Mouse (Mus musculus): Measurements from ENCODE around the gene Hip1. TPM values are rescaled to one million over a fixed set of nuclear protein-coding genes. Genes with fewer than 3 reads are reported as not detected.
"Not testable (repeated sequence)": the region's sequence is repeated elsewhere in the genome, so short reads cannot be mapped to it uniquely, and the experiment has no call there.

Gene Hip1
- polyA plus RNA-seq, 1 experiment from 2014 or later: 33.5 TPM

DNA sequence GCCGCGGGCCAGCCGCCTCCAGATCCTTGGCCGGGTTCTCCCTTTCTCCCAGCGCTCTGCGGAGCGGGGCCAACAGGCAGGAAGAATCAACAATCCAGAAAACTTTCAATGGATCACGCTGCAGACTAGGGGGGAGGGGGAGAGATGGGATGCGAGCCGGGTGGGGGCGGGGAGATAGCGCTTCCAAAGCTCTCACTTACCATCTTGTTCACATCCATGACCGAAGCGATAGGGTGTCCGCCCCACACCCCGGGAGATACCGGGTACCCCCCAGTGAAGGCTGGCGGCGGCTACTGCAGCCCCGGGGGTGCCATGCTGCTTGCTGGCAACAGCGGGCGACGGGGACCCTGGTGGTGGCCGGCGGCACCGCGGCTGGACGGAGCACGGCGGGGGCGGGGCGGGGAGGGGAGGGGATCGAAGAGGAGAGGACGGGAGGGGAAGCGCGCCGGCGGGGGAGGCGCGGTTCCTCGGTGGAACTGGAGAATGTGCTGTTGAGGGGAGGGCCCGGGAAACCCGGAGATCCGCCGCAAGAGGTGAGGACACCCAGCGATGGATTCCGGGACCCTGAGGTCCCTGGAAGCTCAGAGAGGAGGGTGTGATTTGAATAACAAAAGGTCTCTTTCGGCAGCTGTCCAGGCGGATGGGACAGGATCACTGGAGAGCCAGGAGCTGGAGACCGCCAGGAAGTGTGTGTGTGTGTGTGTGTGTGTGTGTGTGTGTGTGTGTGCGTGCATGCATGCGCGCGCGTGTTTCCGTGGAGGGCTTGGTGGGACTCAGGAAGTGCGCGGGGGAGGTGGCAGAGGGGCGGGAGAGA lies 55.8 kb downstream of the Hip1 start:
- Histone ChIP-seq H3K36me3 (no peaks in the 10 kb centered on the region), H3K4me3 (peak overlapping the region; percentile 64), H3K9me3 (no peaks in the 10 kb centered on the region), H3K27ac (peak overlapping the region; percentile 88), H3K9ac (peak overlapping the region; percentile 31), H3K27me3 (no peaks in the 10 kb centered on the region), H3K4me2 (peak overlapping the region; percentile 75), H3K4me1 (peaks cover 23% of the 10 kb centered on the region)
- under 1% methylated on average over 51 of the region's 59 CpGs for WGBS
- peak; percentile 78 for ATAC-seq (ENCODE audit: insufficient number of reproducible peaks, low FRiP score, low TSS enrichment, low read depth)

GRCm38 (mm10) chr5:135488222-135488880 lies 56.6 kb downstream of the Hip1 start:
- no peaks in the 10 kb centered on the region for H3K36me3 ChIP-seq
- peak overlapping the region; percentile 64 for H3K4me3 ChIP-seq
- peak overlapping the region; percentile 88 for H3K27ac ChIP-seq
- no peak for ATAC-seq (ENCODE audit: insufficient number of reproducible peaks, low FRiP score, low TSS enrichment, low read depth)
- H3K9ac ChIP-seq: peak overlapping the region; percentile 31
- peak overlapping the region; percentile 75 for H3K4me2 ChIP-seq
- under 1% methylated on average over 19 of the region's 19 CpGs for WGBS
- H3K27me3 ChIP-seq: no peaks in the 10 kb centered on the region
- H3K4me1 ChIP-seq: peaks cover 23% of the 10 kb centered on the region
- H3K9me3 ChIP-seq: no peaks in the 10 kb centered on the region

DNA sequence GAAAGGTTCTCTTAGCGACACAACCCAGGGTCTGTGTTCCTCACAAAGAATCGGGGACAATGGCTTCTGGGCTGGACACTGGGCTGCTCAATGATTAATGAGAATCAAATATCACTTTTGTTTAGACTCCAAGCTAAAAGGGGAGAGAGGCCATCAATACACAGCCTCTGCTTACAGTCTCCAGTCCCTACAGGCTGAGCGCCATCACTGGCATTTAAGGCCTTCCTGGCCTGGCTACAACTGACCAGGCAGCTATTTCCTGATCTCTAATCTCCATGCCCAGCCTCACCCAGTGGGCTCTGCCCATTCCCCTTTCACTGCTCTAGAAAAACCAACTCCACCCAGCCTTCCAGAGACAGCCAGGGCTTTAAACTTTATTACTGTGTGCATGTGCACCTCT lies 59.6 kb downstream of the Hip1 start:
- Histone ChIP-seq H3K27me3 (no peaks in the 10 kb centered on the region), H3K27ac (no peak overlapping the region), H3K36me3 (peaks cover 10% of the 10 kb centered on the region; the same call in 1 of the 2 replicates), H3K4me2 (no peak overlapping the region), H3K9me3 (no peaks in the 10 kb centered on the region), H3K4me3 (no peak overlapping the region), H3K9ac (no peak overlapping the region), H3K4me1 (peaks cover 23% of the 10 kb centered on the region)
- WGBS: 88% methylated on average over 3 of the region's 3 CpGs
- no peak for ATAC-seq (ENCODE audit: insufficient number of reproducible peaks, low FRiP score, low TSS enrichment, low read depth)

- not testable (repeated sequence) for H3K4me3 ChIP-seq; H3K27me3 ChIP-seq; H3K9ac ChIP-seq; ATAC-seq (ENCODE audit: insufficient number of reproducible peaks, low FRiP score, low TSS enrichment, low read depth); H3K4me2 ChIP-seq; H3K9me3 ChIP-seq; H3K27ac ChIP-seq
- Histone ChIP-seq H3K4me1 (peaks cover 14% of the 10 kb centered on the region), H3K36me3 (peaks cover 10% of the 10 kb centered on the region; the same call in 1 of the 2 replicates)
- WGBS: 89% methylated on average over 6 of the region's 6 CpGs
Observed at GRCm38 (mm10) chr5:135483865-135484264, 61.1 kb downstream of the Hip1 start.

- WGBS: 86% methylated on average over 12 of the region's 12 CpGs
- peaks cover 19% of the 10 kb centered on the region; the same call in 1 of the 2 replicates for H3K36me3 ChIP-seq
- no peak overlapping the region for H3K9ac ChIP-seq
- no peaks in the 10 kb centered on the region for H3K27me3 ChIP-seq
- H3K4me1 ChIP-seq: no peaks in the 10 kb centered on the region
- no peak overlapping the region for H3K4me2 ChIP-seq
- no peak overlapping the region for H3K4me3 ChIP-seq
- H3K27ac ChIP-seq: no peak overlapping the region
- no peaks in the 10 kb centered on the region for H3K9me3 ChIP-seq
- ATAC-seq (ENCODE audit: insufficient number of reproducible peaks, low FRiP score, low TSS enrichment, low read depth): peak; percentile 33; the same call in 1 of the 2 replicates
Observed at GRCm38 (mm10) chr5:135478877-135479600, 65.9 kb downstream of the Hip1 start.

DNA sequence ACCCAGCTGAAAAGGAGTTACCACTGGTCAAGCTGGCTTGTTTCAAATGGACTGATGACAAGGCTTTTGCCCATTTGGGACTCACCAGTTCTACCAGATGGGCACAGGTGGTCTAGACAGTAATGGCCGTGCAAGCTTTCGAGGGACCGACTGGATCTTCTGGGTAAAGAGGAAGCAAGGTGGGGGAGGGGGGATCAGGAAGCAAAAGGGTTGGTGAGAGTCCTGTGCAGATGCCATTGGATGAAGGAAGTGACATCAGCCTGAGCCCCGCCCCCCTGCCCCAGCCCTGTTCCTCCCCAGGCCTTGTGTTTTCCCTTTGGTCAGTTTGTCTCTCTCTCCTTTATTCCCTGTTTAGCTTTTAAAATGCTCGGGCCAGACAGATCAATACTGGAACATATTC lies 68.7 kb downstream of the Hip1 start:
- Histone ChIP-seq H3K27ac (no peak overlapping the region), H3K4me1 (no peaks in the 10 kb centered on the region), H3K4me3 (no peak overlapping the region), H3K9ac (no peak overlapping the region), H3K36me3 (0 out of 2 replicates have a peak, but pooled peaks cover 10% of the 10 kb centered on the region), H3K9me3 (no peaks in the 10 kb centered on the region), H3K4me2 (no peak overlapping the region), H3K27me3 (no peaks in the 10 kb centered on the region)
- ATAC-seq (ENCODE audit: insufficient number of reproducible peaks, low FRiP score, low TSS enrichment, low read depth): no peak
- 91% methylated on average over 5 of the region's 5 CpGs for WGBS

- no peak for ATAC-seq (ENCODE audit: insufficient number of reproducible peaks, low FRiP score, low TSS enrichment, low read depth)
- Histone ChIP-seq H3K27ac (no peak overlapping the region), H3K4me3 (no peak overlapping the region), H3K27me3 (no peaks in the 10 kb centered on the region), H3K36me3 (peaks cover 17% of the 10 kb centered on the region; the same call in 1 of the 2 replicates), H3K9me3 (no peaks in the 10 kb centered on the region), H3K4me1 (no peaks in the 10 kb centered on the region), H3K4me2 (no peak overlapping the region), H3K9ac (no peak overlapping the region)
- 41% methylated on average over 6 of the region's 6 CpGs for WGBS
Observed at GRCm38 (mm10) chr5:135472405-135472804, 72.5 kb downstream of the Hip1 start.

DNA sequence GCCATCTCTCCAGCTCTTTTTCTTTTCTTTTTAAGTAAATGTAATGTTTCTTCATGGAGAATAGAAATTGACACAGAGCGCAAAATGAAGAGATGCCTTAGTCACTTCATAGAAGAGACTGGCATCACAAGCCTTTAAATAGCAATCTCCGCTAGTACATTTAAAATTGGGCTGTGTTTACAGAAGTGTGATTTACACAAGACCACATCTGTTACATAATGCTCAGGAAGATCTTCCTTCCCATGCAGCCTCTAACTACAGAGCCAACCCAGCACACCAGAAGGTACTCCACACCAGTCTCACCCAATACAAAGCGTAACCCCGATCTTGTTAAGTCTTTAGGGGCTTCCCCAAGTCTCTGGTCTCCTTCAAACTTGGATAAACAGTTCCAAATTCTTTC lies 73.2 kb downstream of the Hip1 start:
- no peak for ATAC-seq (ENCODE audit: insufficient number of reproducible peaks, low FRiP score, low TSS enrichment, low read depth)
- H3K27me3 ChIP-seq: no peaks in the 10 kb centered on the region
- 97% methylated on average over 4 of the region's 4 CpGs for WGBS
- H3K9me3 ChIP-seq: no peaks in the 10 kb centered on the region
- no peak overlapping the region for H3K4me2 ChIP-seq
- H3K9ac ChIP-seq: no peak overlapping the region
- H3K27ac ChIP-seq: no peak overlapping the region
- H3K36me3 ChIP-seq: peaks cover 20% of the 10 kb centered on the region; the same call in 1 of the 2 replicates
- no peak overlapping the region for H3K4me3 ChIP-seq
- H3K4me1 ChIP-seq: no peaks in the 10 kb centered on the region

DNA sequence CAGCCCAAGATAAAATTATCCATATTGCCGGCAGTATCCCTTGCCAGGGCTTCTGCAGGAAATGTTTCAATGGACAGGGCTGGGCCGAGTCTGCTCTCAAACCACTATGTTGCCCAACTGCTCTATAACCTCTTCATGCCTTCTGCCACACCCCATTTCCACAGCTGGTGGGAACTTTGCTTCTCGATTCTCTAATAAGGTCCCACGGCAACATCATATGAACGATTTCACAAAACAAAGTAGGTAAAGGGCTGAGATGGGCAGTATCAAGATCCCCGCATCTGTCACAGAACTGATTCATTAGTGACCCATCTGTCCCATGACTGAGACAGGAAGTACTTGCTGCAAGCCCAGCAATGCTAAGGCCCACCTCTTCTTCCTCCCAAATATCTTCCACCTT lies 76.6 kb downstream of the Hip1 start:
- no peak overlapping the region for H3K4me3 ChIP-seq
- ATAC-seq (ENCODE audit: insufficient number of reproducible peaks, low FRiP score, low TSS enrichment, low read depth): no peak
- peaks cover 11% of the 10 kb centered on the region; the same call in 1 of the 2 replicates for H3K36me3 ChIP-seq
- no peaks in the 10 kb centered on the region for H3K9me3 ChIP-seq
- H3K4me2 ChIP-seq: no peak overlapping the region
- WGBS: 96% methylated on average over 6 of the region's 6 CpGs
- H3K27me3 ChIP-seq: no peaks in the 10 kb centered on the region
- H3K4me1 ChIP-seq: peaks cover 14% of the 10 kb centered on the region
- no peak overlapping the region for H3K27ac ChIP-seq
- no peak overlapping the region for H3K9ac ChIP-seq

GRCm38 (mm10) chr5:135465833-135466291 lies 79.1 kb downstream of the Hip1 start:
- peaks cover 16% of the 10 kb centered on the region for H3K4me1 ChIP-seq
- H3K9me3 ChIP-seq: no peaks in the 10 kb centered on the region
- WGBS: 51% methylated on average over 7 of the region's 7 CpGs
- no peaks in the 10 kb centered on the region for H3K27me3 ChIP-seq
- H3K4me2 ChIP-seq: no peak overlapping the region
- H3K4me3 ChIP-seq: no peak overlapping the region
- no peak overlapping the region for H3K9ac ChIP-seq
- peaks cover 11% of the 10 kb centered on the region; the same call in 1 of the 2 replicates for H3K36me3 ChIP-seq
- H3K27ac ChIP-seq: peak overlapping the region; percentile 72
- peak; percentile 52; the same call in 1 of the 2 replicates for ATAC-seq (ENCODE audit: insufficient number of reproducible peaks, low FRiP score, low TSS enrichment, low read depth)

DNA sequence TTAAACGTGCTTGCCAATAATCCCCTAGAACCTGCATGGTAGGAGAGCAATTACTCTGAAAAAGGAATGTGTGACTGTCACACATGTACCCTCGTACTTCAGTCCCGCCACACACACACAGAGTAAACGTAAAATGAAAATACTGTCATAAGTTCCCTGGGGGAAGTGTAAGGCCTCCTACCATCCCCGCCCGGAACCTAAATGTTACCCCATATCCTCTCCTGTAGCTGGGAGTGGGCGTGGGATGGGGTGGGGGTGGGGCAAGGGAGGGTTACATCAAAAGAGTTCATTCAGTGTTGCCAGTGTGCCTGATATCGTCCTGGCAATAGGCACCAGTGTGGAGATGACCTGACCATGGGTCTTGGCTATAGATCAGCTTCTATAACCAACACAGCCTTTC lies 81.5 kb downstream of the Hip1 start:
- no peak for ATAC-seq (ENCODE audit: insufficient number of reproducible peaks, low FRiP score, low TSS enrichment, low read depth)
- WGBS: 63% methylated on average over 8 of the region's 8 CpGs
- Histone ChIP-seq H3K9me3 (no peaks in the 10 kb centered on the region), H3K4me3 (no peak overlapping the region), H3K4me1 (peaks cover 21% of the 10 kb centered on the region), H3K4me2 (no peak overlapping the region), H3K27ac (no peak overlapping the region), H3K9ac (no peak overlapping the region), H3K36me3 (peaks cover 28% of the 10 kb centered on the region), H3K27me3 (no peaks in the 10 kb centered on the region)

Measured in limb, embryonic 15.5 days (tissue).